Comparison of ENCODE assay signal across 18 mouse cellular contexts in the genomic region with DNA sequence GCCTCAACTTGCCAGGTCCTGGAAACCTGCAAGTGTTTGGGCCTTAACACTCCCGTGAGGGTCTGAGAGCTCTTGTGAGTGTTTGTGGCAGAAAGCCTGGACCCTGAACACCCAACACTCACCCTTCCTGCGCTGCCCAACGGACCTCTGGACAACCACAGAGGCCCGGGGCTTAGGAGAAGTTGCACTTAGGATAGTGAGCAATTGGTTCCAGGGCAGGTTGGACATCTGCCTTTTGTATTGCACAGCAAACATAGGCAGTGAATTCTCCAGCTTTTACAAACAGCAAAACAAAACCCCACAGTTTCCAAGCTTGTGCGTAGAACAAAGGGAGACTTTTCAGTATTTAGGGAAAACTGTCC. TPM values are rescaled to one million over a fixed set of nuclear protein-coding genes. Genes with fewer than 3 reads are reported as not detected.
A peak's percentile ranks its signal among the peaks of the same experiment; 100 is the strongest.
DNase-seq lines count a peak whose midpoint lies in the region; ATAC-seq and TF ChIP-seq lines count a peak whose summit lies in the region.
"Had no signal": no experiment of that assay in that cellular context is flagged by ENCODE, and none has a peak within 500 bp of the region (broad histone marks: within the 10 kb centered on the region; RNA-seq: fewer than 3 reads in every experiment).

No protein-coding gene starts in this region.

- no peaks in the 10 kb centered on the region for H3K9me3 ChIP-seq in embryonic facial prominence, embryonic 10.5 days
- no peaks in the 10 kb centered on the region for H3K9me3 ChIP-seq in hindbrain, postnatal 0 days (ENCODE audit: low read length)
- H3K9me3 ChIP-seq in neural tube, embryonic 13.5 days: no peaks in the 10 kb centered on the region
- H3K9me3 ChIP-seq: embryonic facial prominence, embryonic 12.5 days; heart, embryonic 12.5 days had no signal

- peaks cover 31% of the 10 kb centered on the region for H3K4me1 ChIP-seq in embryonic facial prominence, embryonic 10.5 days
- no peaks in the 10 kb centered on the region for H3K4me1 ChIP-seq in hindbrain, postnatal 0 days (ENCODE audit: insufficient read depth, low read length)
- H3K4me1 ChIP-seq in neural tube, embryonic 13.5 days (replicated peaks): peaks cover 30% of the 10 kb centered on the region

- H3K4me3 ChIP-seq in layer of hippocampus, adult 2 months: no peak overlapping the region
- H3K4me3 ChIP-seq in embryonic facial prominence, embryonic 10.5 days: peak overlapping the region; percentile 49; the same call in 1 of the 2 replicates
- no peak overlapping the region for H3K4me3 ChIP-seq in hindbrain, postnatal 0 days (ENCODE audit: low read length)
- no peak overlapping the region for H3K4me3 ChIP-seq in neural tube, embryonic 13.5 days
- H3K4me3 ChIP-seq: embryonic facial prominence, embryonic 12.5 days; heart, embryonic 12.5 days had no signal

- peaks cover 98% of the 10 kb centered on the region for H3K27me3 ChIP-seq in embryonic facial prominence, embryonic 10.5 days (replicated peaks; ENCODE audit: low read depth, poor library complexity, severe bottlenecking)
- H3K27me3 ChIP-seq in hindbrain, postnatal 0 days (ENCODE audit: insufficient read depth, low read length): peaks cover 55% of the 10 kb centered on the region
- H3K27me3 ChIP-seq in neural tube, embryonic 13.5 days: peaks cover 95% of the 10 kb centered on the region

- H3K9ac ChIP-seq in hindbrain, postnatal 0 days (replicated peaks; ENCODE audit: low read length): no peak overlapping the region
- peak overlapping the region; percentile 52; the same call in 1 of the 2 replicates for H3K9ac ChIP-seq in neural tube, embryonic 13.5 days
- H3K9ac ChIP-seq: embryonic facial prominence, embryonic 12.5 days; heart, embryonic 12.5 days had no signal

- DNase-seq in layer of hippocampus, adult 2 months (ENCODE audit: low spot score in 2 of 2): no peak
- DNase-seq in layer of hippocampus, adult 8-10 months (ENCODE audit: low spot score in 2 of 2): no peak
- peak; percentile 39 for DNase-seq in embryonic facial prominence, embryonic 10.5 days (ENCODE audit: low spot score)
- DNase-seq in hindbrain, postnatal 0 days (ENCODE audit: low spot score): no peak
- no peak for DNase-seq in spleen, postnatal 14 days (ENCODE audit: low spot score in 2 of 2)
- DNase-seq in frontal cortex, postnatal 36 days (ENCODE audit: low spot score in 2 of 2): no peak
- DNase-seq: gastrocnemius, postnatal 36 days; right cerebral cortex, postnatal 25 days; thymus, postnatal 14 days had no signal

- peak overlapping the region; percentile 46; the same call in 1 of the 2 replicates for H3K4me2 ChIP-seq in hindbrain, postnatal 0 days (ENCODE audit: low read depth, low read length)
- H3K4me2 ChIP-seq in neural tube, embryonic 13.5 days: peak overlapping the region; percentile 31; the same call in 1 of the 2 replicates
- H3K4me2 ChIP-seq: embryonic facial prominence, embryonic 12.5 days; heart, embryonic 12.5 days; liver, embryonic 11.5 days had no signal

- peak overlapping the region; percentile 80 for H3K27ac ChIP-seq in layer of hippocampus, adult 2 months
- H3K27ac ChIP-seq in embryonic facial prominence, embryonic 10.5 days (replicated peaks): 0 out of 2 replicates have a peak overlapping the region, but pooled peaks have one; percentile 5
- peak overlapping the region; percentile 52 for H3K27ac ChIP-seq in hindbrain, postnatal 0 days
- peak overlapping the region; percentile 43; the same call in 1 of the 2 replicates for H3K27ac ChIP-seq in neural tube, embryonic 13.5 days (replicated peaks)
- H3K27ac ChIP-seq: embryonic facial prominence, embryonic 12.5 days had no signal

- ATAC-seq in hindbrain, postnatal 0 days: no peak
- no peak for ATAC-seq in neural tube, embryonic 13.5 days (ENCODE audit: low read depth)
- ATAC-seq: CD4-positive, CD25-positive, alpha-beta regulatory T cell, adult 4 months had no signal

- no peak for TF ChIP-seq CTCF in layer of hippocampus, adult 2 months (conservative IDR thresholded peaks at IDR 0.05)
- no peak for TF ChIP-seq CTCF in hindbrain, postnatal 0 days (IDR thresholded peaks at IDR 0.05; ENCODE audit: low read depth)

- WGBS in embryonic facial prominence, embryonic 10.5 days: 3% methylated on average over 5 of the region's 5 CpGs
- 10% methylated on average over 5 of the region's 5 CpGs for WGBS in hindbrain, postnatal 0 days
- WGBS in neural tube, embryonic 13.5 days: 6% methylated on average over 5 of the region's 5 CpGs

- H3K36me3 ChIP-seq in embryonic facial prominence, embryonic 10.5 days (replicated peaks): no peaks in the 10 kb centered on the region
- H3K36me3 ChIP-seq in hindbrain, postnatal 0 days (ENCODE audit: insufficient read depth, low read length): no peaks in the 10 kb centered on the region
- no peaks in the 10 kb centered on the region for H3K36me3 ChIP-seq in neural tube, embryonic 13.5 days
- H3K36me3 ChIP-seq: embryonic facial prominence, embryonic 12.5 days; heart, embryonic 12.5 days had no signal

RNA-seq across cellular contexts. Expression of a gene that starts 12.8 kb away (rescaled TPM):
- total RNA-seq in layer of hippocampus, adult 2 months (2021): 1 to 10 TPM; 4.6 to 7.0 TPM
- 1 to 10 TPM; 5.1 to 7.6 (median 6.1) TPM for total RNA-seq in layer of hippocampus, adult 8-10 months (2022)
- 1.2 and 2.8 TPM in 2 replicates for polyA plus RNA-seq in embryonic facial prominence, embryonic 10.5 days (2016; fragmentation: Nextera tagmentation; extraction: Ambion mirVana)
- total RNA-seq in hindbrain, postnatal 0 days (2014; rRNA removed): 17.8 and 40.7 TPM in 2 replicates
- polyA plus RNA-seq in hindbrain, postnatal 0 days (2015; fragmentation: Nextera tagmentation; extraction: Ambion mirVana): 10.5 and 10.9 TPM in 2 replicates
- polyA plus RNA-seq in neural tube, embryonic 13.5 days (2015; fragmentation: Nextera tagmentation; extraction: Ambion mirVana): 2.5 and 4.5 TPM in 2 replicates
- total RNA-seq: gastrocnemius, postnatal 36 days; hematopoietic stem cell, adult 5-6 weeks; megakaryocyte-erythroid progenitor cell, adult 5-6 weeks had no signal
- polyA plus RNA-seq: CD4-positive, CD25-positive, alpha-beta regulatory T cell, adult 4 months; heart, embryonic 12.5 days; kidney, embryonic 14.5 days; lung, embryonic 16.5 days had no signal

Comparison
In these comparisons a context has a peak if more than half of its experiments do, and no peak if none do; other contexts are left out.
1. H3K27ac ChIP-seq: peak in every context shown above with its lines; median percentile 80 in layer of hippocampus, adult 2 months; 52 in hindbrain, postnatal 0 days; 43 in neural tube, embryonic 13.5 days; 5 in embryonic facial prominence, embryonic 10.5 days.